Mouse (Mus musculus) hindbrain, postnatal 0 days (tissue): ENCODE measurements around the gene 9430038I01Rik. TPM values are rescaled to one million over a fixed set of nuclear protein-coding genes. Genes with fewer than 3 reads are reported as not detected.

ENCODE experiments used
- ATAC-seq: fragments of 200-750 bp; cut with Nextera tagmentation; 2 replicates; pipeline ENCODE4 v1.8.0; 2017; ENCODE audit warnings: mild to moderate bottlenecking, moderate TSS enrichment, moderate library complexity
- DNase-seq: peaks from one replicate; pipeline ENCODE4 v3.0.0-alpha.2; 2015; ENCODE audit warnings: low spot score
- H3K27ac ChIP-seq: fragments of 300-500 bp; sonication (generic); 2 replicates; pipeline ENCODE4 v1.5.1; 2014; ENCODE audit warnings: mild to moderate bottlenecking
- H3K27me3 ChIP-seq: fragments of 300-500 bp; sonication (generic); 2 replicates; pipeline ENCODE4 v1.6.1; 2014; ENCODE audit warnings: low read length, mixed read lengths; ENCODE audit not compliant: insufficient read depth
- H3K36me3 ChIP-seq: fragments of 300-500 bp; sonication (generic); 2 replicates; pipeline ENCODE4 v1.6.1; 2014; ENCODE audit warnings: low read length, mixed read lengths; ENCODE audit not compliant: insufficient read depth
- H3K4me1 ChIP-seq: fragments of 300-500 bp; sonication (generic); 2 replicates; pipeline ENCODE4 v1.6.1; 2014; ENCODE audit warnings: antibody characterized with exemption, low read length, mixed read lengths; ENCODE audit not compliant: insufficient read depth
- H3K4me2 ChIP-seq: fragments of 300-500 bp; sonication (generic); 2 replicates; pipeline ENCODE4 v1.6.1; 2014; ENCODE audit warnings: low read depth, mild to moderate bottlenecking, low read length, moderate library complexity, mixed read lengths
- H3K4me3 ChIP-seq: fragments of 300-500 bp; sonication (generic); 2 replicates; pipeline ENCODE4 v1.5.1; 2014; ENCODE audit warnings: low read length
- H3K9ac ChIP-seq: fragments of 300-500 bp; sonication (generic); replicated peaks from 2 replicates; pipeline ENCODE4 v1.6.1; 2014; ENCODE audit warnings: mild to moderate bottlenecking, low read length, moderate library complexity, mixed read lengths
- H3K9me3 ChIP-seq: fragments of 300-500 bp; sonication (generic); 2 replicates; pipeline ENCODE4 v1.6.1; 2016; ENCODE audit warnings: low read length, mixed read lengths
- CTCF ChIP-seq: IDR thresholded peaks from 2 replicates; pipeline ENCODE4 v1.5.1; 2016; ENCODE audit warnings: antibody characterized with exemption, control low read depth, low read depth
- WGBS: fragments of 180-500 bp; shearing (Covaris S2); extraction: QIAGEN DNeasy Blood & Tissue Kit; methylation state at CpG from one replicate; pipeline ENCODE4 v1.1.7; 2014; 5-methylcytosine and 5-hydroxymethylcytosine counted together
- polyA plus RNA-seq: library from polyadenylated mRNA; unstranded; fragments of >200 nt; fragmentation: Nextera tagmentation; extraction: Ambion mirVana; gene quantifications from 2 replicates; pipeline ENCODE4 v1.2.1, GENCODE M21; 2015
- total RNA-seq: library from RNA; depleted of rRNA; stranded (reverse); fragments of >200 nt; gene quantifications from 2 replicates; pipeline ENCODE4 v1.2.3, GENCODE M21; 2014; rRNA removed

The 9430038I01Rik gene
- total and polyA plus RNA-seq, 2 experiments from 2014 or later: 7.3 to 13.9 TPM

DNA sequence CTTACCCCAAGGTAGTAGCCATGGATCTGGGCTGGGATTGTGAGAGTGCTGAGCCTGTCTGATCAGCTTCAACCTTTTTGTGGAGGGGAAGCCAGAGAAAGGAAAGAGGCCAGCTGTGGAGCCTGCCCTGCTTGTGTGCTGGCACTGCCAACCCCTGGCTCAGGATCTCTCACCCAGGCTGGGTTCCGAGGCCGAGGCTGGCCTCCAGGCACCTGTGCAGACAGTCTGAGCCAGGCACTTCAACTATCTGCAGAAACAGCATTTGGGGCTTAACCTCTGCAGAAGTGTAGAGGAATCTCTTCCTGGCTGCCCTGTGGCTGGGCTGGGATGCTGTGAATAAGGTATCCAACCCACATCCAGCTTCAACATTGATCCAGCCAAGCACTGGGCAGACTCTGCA lies 76.6 kb downstream of the 9430038I01Rik start:
- Histone ChIP-seq H3K4me3 (no peak overlapping the region), H3K36me3 (no peaks in the 10 kb centered on the region), H3K9ac (no peak overlapping the region), H3K27ac (no peak overlapping the region), H3K4me1 (no peaks in the 10 kb centered on the region), H3K9me3 (no peaks in the 10 kb centered on the region), H3K4me2 (no peak overlapping the region), H3K27me3 (peaks cover 5% of the 10 kb centered on the region; the same call in 1 of the 2 replicates)
- DNase-seq (no peak), ATAC-seq (no peak)
- 82% methylated on average over 2 of the region's 2 CpGs for WGBS
- TF ChIP-seq CTCF: no peak

Other genes starting within 250 kb of the 9430038I01Rik start
- 123 and 142 TPM in 2 replicates for gene Ebf3, start 96.3 kb downstream of the 9430038I01Rik start, total RNA-seq
- gene Ebf3, start 96.3 kb downstream of the 9430038I01Rik start, polyA plus RNA-seq: 11.5 and 13.0 TPM in 2 replicates
- gene Glrx3, start 26.9 kb upstream of the 9430038I01Rik start, total RNA-seq: 105 and 124 TPM in 2 replicates
- 241 and 247 TPM in 2 replicates for gene Glrx3, start 26.9 kb upstream of the 9430038I01Rik start, polyA plus RNA-seq